Mouse (Mus musculus) skeletal muscle tissue, postnatal 0 days (tissue): Measurements from ENCODE around the gene Aoc2. TPM values are rescaled to one million over a fixed set of nuclear protein-coding genes. Genes with fewer than 3 reads are reported as not detected.

Source experiments
- microRNA-seq, 2 experiments: library from miRNA; unstranded; fragments of <30 nt; microRNA quantifications; one replicate each; pipeline ENCODE4; 2016
- polyA plus RNA-seq: library from polyadenylated mRNA; unstranded; fragments of >200 nt; fragmentation: Nextera tagmentation; extraction: Ambion mirVana; gene quantifications from 2 replicates; pipeline ENCODE4 v1.2.1, GENCODE M21; 2015

Gene Aoc2
- polyA plus RNA-seq, result 0.06 and 0.23 TPM in 2 replicates

DNA sequence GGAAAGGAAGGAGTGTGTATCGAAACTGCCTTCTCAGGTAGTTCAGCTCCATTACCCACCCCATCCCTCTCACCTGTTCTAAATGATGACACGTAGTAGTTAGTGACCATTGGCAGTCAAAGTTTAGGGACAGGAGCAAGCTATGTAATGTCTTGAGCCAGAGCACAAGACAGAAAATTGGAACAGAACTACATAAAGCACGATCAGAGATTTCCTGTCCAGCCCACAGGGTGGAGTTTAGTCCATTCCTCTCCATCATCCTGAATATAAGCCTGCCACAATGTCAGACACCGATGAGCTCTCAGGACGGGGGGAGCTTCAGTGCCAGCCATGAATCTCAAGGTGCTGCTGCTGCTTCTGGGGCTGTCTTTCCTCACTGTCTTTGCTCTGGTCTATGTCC lies at the start of gene Aoc2:
Aoc2 (plus strand) TSS at position 301 of the 400 bp plus-strand sequence.

DNA sequence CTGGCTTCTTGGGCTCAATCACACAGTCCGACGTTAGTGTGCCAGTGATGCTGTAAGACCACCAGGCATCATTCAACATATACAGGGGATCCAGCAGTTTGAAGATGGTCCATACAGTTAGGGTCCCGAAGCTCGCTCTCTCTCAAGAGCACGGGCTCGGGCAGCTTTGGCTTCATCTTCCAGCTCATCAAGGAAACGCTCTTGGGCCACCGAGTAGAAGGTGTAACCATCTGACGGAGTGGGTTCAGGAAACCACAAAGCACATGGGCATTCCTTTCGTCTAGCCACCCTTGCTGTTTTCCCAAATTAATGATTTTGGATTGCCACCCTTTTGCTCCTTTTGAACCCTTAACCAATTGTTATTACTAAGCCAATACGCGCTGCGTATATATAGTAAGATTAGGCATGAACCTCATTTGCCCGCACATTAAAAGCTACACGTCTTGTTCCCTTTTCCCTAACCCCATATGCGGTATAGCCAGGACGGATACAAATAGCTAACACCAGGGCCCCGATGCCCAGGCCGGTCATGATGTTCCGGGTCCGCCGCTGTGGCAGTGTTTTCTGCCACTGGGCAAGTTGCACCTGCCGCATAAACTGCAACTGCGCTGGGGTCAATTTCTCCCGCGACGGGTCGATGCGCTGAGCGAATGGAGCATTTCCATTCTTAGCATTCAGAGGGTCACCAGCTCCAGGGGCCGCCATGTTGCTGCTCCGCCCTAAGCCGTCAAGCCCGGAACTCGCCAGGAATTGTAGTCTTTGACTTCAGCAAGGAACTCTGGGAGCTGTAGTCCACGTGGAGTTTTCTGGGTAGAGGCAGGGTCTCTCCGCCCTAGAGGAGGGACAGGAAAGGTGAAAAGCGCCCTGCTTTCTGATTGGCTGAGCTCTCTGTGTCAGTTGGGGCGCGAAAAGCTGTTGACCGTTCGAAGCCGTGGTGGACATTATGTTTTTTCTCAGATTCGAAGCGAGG lies 46.4 kb upstream of the Aoc2 start, which contains the start of the genes Cntd1 and Coa3:
Cntd1 (plus strand) TSS at position 790 of the 970 bp plus-strand sequence.
Coa3 (minus strand) TSS at position 892 of the 970 bp plus-strand sequence.

DNA sequence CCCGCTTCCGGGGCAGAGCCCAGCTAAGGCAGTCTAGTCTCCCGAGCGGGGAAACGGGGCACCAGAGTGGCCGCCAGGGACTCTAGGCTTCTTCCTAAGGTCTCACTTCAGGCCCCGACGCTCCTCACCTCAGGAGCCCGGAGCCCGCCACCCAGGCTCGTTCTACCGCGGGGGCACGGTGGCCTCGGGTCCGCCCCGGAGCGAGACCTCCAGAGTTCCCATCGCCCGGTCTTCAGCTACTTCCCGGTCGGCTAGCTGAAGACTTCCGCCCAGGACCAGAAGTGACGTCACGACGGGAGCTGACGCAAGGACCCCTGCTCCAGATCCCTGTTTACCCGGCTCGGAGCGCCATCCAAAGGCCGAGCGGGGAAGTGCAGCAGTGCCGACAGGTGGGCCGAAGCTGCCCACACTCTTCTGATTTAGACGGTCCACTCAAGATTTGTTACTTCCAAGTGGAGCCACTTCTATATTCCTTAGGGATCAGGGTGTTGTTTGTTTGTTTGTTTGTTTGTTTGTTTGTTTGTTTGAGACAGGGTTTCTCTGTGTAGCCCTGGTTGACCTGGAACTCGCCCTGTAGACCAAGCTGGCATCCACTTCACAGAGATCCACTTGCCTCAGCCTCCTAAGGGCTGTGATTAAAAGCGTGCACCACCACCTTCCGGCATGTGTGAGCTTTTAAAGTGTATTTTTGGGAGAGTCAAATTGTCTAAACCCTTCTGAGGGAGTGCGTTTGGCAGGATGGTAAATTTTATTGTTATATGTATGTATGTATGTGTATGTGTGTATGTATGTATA lies 22.7 kb upstream of the Aoc2 start, which contains the start of gene Becn1:
Becn1 (minus strand) TSS at position 283 of the 795 bp plus-strand sequence.

DNA sequence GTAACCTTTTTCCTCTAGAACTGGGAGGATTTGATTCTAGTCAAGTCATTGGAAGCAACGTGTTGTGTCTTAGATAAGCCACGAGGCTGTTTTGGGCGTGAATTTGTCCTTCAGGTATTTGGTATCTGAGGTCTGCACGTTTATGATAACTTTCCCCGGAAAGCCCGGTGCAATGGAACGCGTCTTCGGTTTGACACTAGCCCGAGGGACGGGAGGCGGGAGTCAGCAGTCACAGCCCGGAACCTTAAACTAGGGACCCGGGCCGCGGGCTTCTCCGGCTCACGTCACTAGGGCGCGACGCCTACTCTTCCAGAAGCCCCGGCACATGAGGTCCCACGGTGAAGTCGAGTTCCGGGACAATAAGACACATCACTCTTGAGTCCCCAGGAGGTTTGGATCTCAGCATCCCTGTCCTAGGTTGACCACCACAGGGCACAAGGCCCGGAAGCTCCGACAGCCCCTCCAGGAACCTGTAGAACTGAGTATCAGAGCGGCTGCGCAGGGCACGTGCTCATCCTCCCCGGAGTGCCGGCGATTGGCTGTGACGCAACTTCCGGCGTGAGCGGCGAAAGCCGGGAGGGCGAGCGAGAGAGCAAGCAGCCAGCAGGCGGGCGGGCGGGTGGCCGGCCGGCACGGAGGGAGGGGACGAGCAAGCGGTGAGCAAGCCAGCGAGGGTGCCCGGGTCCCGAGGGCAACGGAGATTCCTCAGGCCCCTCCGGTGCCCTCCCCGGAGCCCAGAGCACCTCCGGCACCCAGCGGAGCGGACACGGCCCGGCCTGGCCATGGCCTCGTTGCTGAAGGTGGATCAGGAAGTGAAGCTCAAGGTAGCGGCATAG lies 9.0 kb upstream of the Aoc2 start, which contains the start of gene Psme3:
Psme3 (plus strand) TSS at position 549 of the 836 bp plus-strand sequence.

DNA sequence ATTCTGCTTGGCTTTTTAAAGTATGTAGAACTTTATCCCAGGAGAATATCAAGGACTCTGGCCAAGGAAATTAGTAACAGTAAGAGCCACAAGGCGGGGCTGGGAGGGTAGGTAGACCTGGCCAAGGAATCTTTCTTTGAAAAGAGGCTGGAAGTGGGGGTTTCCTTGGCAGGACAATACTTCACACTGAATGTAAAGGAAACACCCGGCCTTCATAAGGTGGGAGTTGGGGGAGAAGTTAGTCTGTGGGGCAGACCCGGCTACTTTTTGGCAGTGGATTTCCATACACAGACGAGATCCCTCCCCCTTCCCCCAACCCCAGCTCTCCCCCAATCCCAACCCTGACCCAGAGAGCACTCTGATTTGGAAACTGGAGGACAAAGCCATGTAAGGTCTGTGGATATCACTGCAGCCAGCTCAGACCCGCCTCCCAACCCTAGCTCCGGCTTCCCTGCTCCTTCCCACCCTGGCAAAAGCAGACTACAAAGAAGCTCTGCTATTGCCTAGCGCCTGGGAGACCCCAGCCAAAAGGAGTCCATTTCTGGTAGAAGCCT lies 5.6 kb downstream of the Aoc2 start, which contains the start of gene Aoc3:
Aoc3 (plus strand) TSS at position 235 of the 554 bp plus-strand sequence.

DNA sequence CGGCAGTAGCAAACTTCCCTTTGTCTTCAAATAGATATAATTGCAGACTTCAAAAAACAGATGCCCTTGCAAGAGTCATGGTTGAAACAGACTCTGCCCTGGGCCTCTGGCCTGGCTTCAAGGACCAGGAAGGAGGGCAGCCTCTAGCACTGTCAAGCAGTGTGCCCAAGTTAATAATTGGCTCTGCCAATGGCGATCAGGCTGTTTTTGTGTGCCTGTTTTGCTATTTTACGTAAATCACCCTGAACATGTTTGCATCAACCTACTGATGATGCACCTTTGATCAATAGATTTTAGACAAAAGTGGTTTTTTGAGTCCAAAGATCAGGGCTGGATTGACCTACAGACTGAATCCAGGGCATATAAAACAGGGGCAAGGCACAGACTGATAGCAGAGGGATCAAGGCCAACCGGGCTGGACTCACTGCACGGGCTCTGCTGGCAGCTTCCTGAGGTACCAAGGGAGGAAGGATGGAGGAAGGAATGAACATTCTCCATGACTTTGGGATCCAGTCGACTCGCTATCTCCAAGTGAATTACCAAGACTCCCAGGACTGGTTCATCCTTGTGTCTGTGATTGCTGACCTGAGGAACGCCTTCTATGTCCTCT lies 42.6 kb downstream of the Aoc2 start, which contains the start of gene G6pc:
G6pc (plus strand) TSS at position 236 of the 610 bp plus-strand sequence.

Small RNAs within 50 kb of the gene (microRNA-seq; reads per million reads assigned to microRNA genes)
- 0 reads per million in 2 experiments for gene Gm25593

Other genes with a start within 250 kb of the Aoc2 start
- not detected in 2 replicates for gene Hsd17b1, start 246.7 kb upstream of the Aoc2 start, polyA plus RNA-seq
- 15.5 and 25.7 TPM in 2 replicates for gene Coasy, start 242.5 kb upstream of the Aoc2 start, polyA plus RNA-seq
- gene Mlx, start 237.8 kb upstream of the Aoc2 start, polyA plus RNA-seq, result 21.8 and 26.3 TPM in 2 replicates
- gene Psmc3ip, start 229.6 kb upstream of the Aoc2 start, polyA plus RNA-seq, result 5.7 and 7.6 TPM in 2 replicates
- 14.9 TPM in 2 replicates for gene Retreg3, start 205.2 kb upstream of the Aoc2 start, polyA plus RNA-seq
- 26.9 and 31.9 TPM in 2 replicates for gene Tubg1, start 205.1 kb upstream of the Aoc2 start, polyA plus RNA-seq
- 2.2 and 2.7 TPM in 2 replicates for gene Tubg2, start 169.2 kb upstream of the Aoc2 start, polyA plus RNA-seq
- 0.50 and 0.59 TPM in 2 replicates for gene Cntnap1, start 154.5 kb upstream of the Aoc2 start, polyA plus RNA-seq
- gene Plekhh3, start 153.7 kb upstream of the Aoc2 start, polyA plus RNA-seq, result 16.0 and 20.6 TPM in 2 replicates
- 0.32 and 0.35 TPM in 2 replicates for gene Ccr10, start 149.6 kb upstream of the Aoc2 start, polyA plus RNA-seq
- gene Ezh1, start 98.6 kb upstream of the Aoc2 start, polyA plus RNA-seq, result 10.7 and 14.2 TPM in 2 replicates
- gene Ramp2, start 79.0 kb upstream of the Aoc2 start, polyA plus RNA-seq, result 98.1 and 102 TPM in 2 replicates
- gene Vps25, start 71.4 kb upstream of the Aoc2 start, polyA plus RNA-seq, result 54.8 and 66.6 TPM in 2 replicates
- gene Wnk4, start 64.5 kb upstream of the Aoc2 start, polyA plus RNA-seq, result 1.5 and 1.7 TPM in 2 replicates
- gene Cntd1, start 46.1 kb upstream of the Aoc2 start, polyA plus RNA-seq, result 0.24 and 0.41 TPM in 2 replicates
- gene Coa3, start 45.9 kb upstream of the Aoc2 start, polyA plus RNA-seq, result 145 and 147 TPM in 2 replicates
- gene Becn1, start 22.8 kb upstream of the Aoc2 start, polyA plus RNA-seq, result 69.9 and 72.6 TPM in 2 replicates
- 44.9 and 53.1 TPM in 2 replicates for gene Psme3, start 8.8 kb upstream of the Aoc2 start, polyA plus RNA-seq
- 4.1 and 8.1 TPM in 2 replicates for gene Aoc3, start 5.5 kb downstream of the Aoc2 start, polyA plus RNA-seq
- gene G6pc, start 42.5 kb downstream of the Aoc2 start, polyA plus RNA-seq, result 0.09 TPM in 1 of 2 replicates, not detected in the other
- gene Aarsd1, start 92.6 kb downstream of the Aoc2 start, polyA plus RNA-seq, result 25.4 and 25.7 TPM in 2 replicates
- 3.9 and 7.0 TPM in 2 replicates for gene Gm27029, start 99.7 kb downstream of the Aoc2 start, polyA plus RNA-seq
- gene Rundc1, start 100.0 kb downstream of the Aoc2 start, polyA plus RNA-seq, result 8.9 and 9.2 TPM in 2 replicates
- gene Ptges3l, start 100.3 kb downstream of the Aoc2 start, polyA plus RNA-seq, result 143 and 148 TPM in 2 replicates
- gene Rpl27, start 117.2 kb downstream of the Aoc2 start, polyA plus RNA-seq, result 221 and 229 TPM in 2 replicates
- gene Ifi35, start 123.3 kb downstream of the Aoc2 start, polyA plus RNA-seq, result 14.9 and 17.1 TPM in 2 replicates
- gene Rnd2, start 139.9 kb downstream of the Aoc2 start, polyA plus RNA-seq, result 3.0 and 3.9 TPM in 2 replicates
- gene Vat1, start 141.2 kb downstream of the Aoc2 start, polyA plus RNA-seq, result 22.7 and 30.2 TPM in 2 replicates
- 1.0 and 1.8 TPM in 2 replicates for gene Brca1, start 226.9 kb downstream of the Aoc2 start, polyA plus RNA-seq
- 49.1 and 51.6 TPM in 2 replicates for gene Nbr1, start 227.1 kb downstream of the Aoc2 start, polyA plus RNA-seq